In genomic region chr11:54219191-54219590, GRCm38 (mm10) we compare ENCODE assay signal across 28 mouse cellular contexts. TPM values are rescaled to one million over a fixed set of nuclear protein-coding genes. Genes with fewer than 3 reads are reported as not detected.
"Had no signal": no experiment of that assay in that cellular context is flagged by ENCODE, and none has a peak within 500 bp of the region (broad histone marks: within the 10 kb centered on the region; RNA-seq: fewer than 3 reads in every experiment).

No protein-coding gene starts in this region.

- H3K4me3 ChIP-seq: midbrain, embryonic 10.5 days; midbrain, embryonic 12.5 days; myocyte; neural tube, embryonic 13.5 days; neural tube, embryonic 15.5 days had no signal

- H3K36me3 ChIP-seq: midbrain, embryonic 10.5 days; midbrain, embryonic 12.5 days; neural tube, embryonic 13.5 days; neural tube, embryonic 15.5 days had no signal

- H3K27ac ChIP-seq: macrophage; midbrain, embryonic 10.5 days; midbrain, embryonic 12.5 days; neural tube, embryonic 13.5 days; neural tube, embryonic 15.5 days had no signal

- H3K9me3 ChIP-seq: midbrain, embryonic 10.5 days; midbrain, embryonic 12.5 days; neural tube, embryonic 13.5 days; neural tube, embryonic 15.5 days had no signal

- ATAC-seq: midbrain, embryonic 16.5 days had no signal

- H3K9ac ChIP-seq: lung, embryonic 14.5 days; midbrain, embryonic 12.5 days; neural tube, embryonic 13.5 days; neural tube, embryonic 15.5 days had no signal

- H3K4me2 ChIP-seq: lung, embryonic 14.5 days; midbrain, embryonic 12.5 days; neural tube, embryonic 13.5 days; neural tube, embryonic 15.5 days had no signal

- H3K4me1 ChIP-seq: midbrain, embryonic 10.5 days; midbrain, embryonic 12.5 days; neural tube, embryonic 13.5 days; neural tube, embryonic 15.5 days had no signal

- H3K27me3 ChIP-seq: midbrain, embryonic 12.5 days; neural tube, embryonic 13.5 days; neural tube, embryonic 15.5 days had no signal

- DNase-seq: lung, adult 18-20 months; lung, postnatal 10 days; lung, postnatal 36 days; midbrain, embryonic 14.5 days; retina, postnatal 1 day; right cerebral cortex, adult 18-20 months; right cerebral cortex, postnatal 25 days; right cerebral cortex, postnatal 4 days; spleen, adult 18-20 months; thymus, adult 2 months; thymus, postnatal 25 days; thymus, postnatal 4 days had no signal

RNA-seq across cellular contexts. Expression of gene Csf2, which starts 30.3 kb away (rescaled TPM):
- total RNA-seq: megakaryocyte, adult 5-6 weeks; megakaryocyte-erythroid progenitor cell, adult 5-6 weeks had no signal
- polyA plus RNA-seq: macrophage; midbrain, embryonic 10.5 days; midbrain, embryonic 12.5 days; midbrain, embryonic 14.5 days; midbrain, embryonic 16.5 days; myocyte; neural tube, embryonic 11.5 days; neural tube, embryonic 13.5 days; neural tube, embryonic 15.5 days; stomach, embryonic 14.5 days; stomach, embryonic 16.5 days; urinary bladder, adult 2 months had no signal

RNA-seq across cellular contexts. Expression of gene Il3, which starts 47.9 kb away (rescaled TPM):
- total RNA-seq: megakaryocyte, adult 5-6 weeks; megakaryocyte-erythroid progenitor cell, adult 5-6 weeks had no signal
- polyA plus RNA-seq: lung, embryonic 14.5 days; lung, embryonic 16.5 days; macrophage; midbrain, embryonic 10.5 days; midbrain, embryonic 12.5 days; midbrain, embryonic 14.5 days; midbrain, embryonic 16.5 days; myocyte; neural tube, embryonic 11.5 days; neural tube, embryonic 13.5 days; neural tube, embryonic 15.5 days; small intestine, adult 2 months; stomach, embryonic 14.5 days; stomach, embryonic 16.5 days; thymus, adult 2 months; urinary bladder, adult 2 months had no signal
